Mouse (Mus musculus): ENCODE measurements at regions not wholly inside any gene's neighbourhood (a gene's known extent, or its start where the extent isn't known, plus 50 kb on each side); places are given as distances from the start of the nearest gene placed in this dataset.

DNA sequence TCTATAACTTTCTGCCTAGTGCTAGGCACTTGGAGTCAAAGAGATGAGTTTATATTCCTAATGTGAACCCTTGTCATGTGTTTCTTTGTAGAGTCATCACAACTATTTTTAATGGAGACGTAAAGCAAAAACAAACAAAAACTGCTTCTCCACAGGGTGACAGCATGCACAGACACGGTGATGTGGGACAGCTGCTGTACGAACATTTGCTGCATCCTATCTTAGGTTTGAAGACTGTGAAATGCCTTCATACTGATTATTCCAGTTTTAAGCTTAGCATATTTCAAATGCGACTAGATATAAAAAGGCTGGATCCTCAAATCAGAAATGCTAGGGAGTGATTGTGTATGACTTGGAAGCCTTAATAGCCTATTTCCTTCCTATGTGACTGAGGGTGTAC lies 187.3 kb upstream of the Eci2 start:
- no peak for DNase-seq

DNA sequence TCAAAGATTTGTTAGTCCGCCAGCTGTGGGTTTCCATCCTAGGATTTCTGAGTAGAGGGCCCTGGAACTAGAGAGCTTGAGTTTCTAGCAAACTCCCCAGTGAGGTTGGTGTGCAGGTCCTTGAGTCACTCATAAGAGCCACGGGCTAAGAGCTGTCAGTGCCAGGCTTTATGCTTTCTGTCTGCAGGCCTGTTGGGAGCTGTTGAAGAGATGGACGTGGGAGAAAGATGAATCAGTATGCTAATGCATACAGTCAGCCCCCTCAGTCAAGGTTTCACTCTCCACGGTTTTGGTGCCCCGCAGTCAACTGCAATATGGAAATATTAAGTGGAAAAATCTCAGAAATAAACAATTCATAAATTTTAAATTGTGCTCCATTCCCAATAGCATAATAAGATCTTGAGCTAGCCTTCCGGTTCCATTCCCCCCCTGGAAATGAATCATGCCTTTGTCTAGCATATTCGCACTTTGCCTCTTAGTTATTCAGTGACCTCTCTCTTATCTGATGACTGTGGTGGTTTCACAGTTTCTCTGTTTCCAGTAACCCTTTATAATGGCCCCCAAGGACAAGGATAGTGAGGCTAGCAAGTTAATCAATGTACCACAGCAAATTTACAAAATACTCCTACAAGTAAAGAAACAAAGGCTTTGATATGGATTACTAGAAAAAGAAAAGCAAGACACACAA lies 199.4 kb upstream of the Eci2 start:
- DNase-seq = no peak

DNA sequence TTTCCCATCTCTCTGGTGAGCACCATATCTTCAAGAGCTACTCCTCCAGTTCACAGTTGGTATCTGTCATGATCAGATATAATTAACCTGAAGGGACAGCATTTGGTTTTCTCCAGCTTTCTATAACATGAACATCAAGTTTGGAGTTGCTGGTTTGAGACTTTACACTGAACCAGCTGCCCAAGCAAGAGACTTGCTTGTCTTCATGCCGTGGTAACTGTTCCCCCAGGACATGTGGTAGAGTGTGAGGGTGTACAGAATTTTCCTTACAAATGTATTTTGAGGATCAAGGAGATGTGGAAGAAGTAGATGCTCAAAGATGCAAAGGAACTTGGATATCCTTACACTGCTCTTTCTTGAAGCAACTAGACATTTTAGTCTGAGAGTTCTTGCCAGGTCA lies 200.0 kb upstream of the Eci2 start:
- no peak for DNase-seq

DNA sequence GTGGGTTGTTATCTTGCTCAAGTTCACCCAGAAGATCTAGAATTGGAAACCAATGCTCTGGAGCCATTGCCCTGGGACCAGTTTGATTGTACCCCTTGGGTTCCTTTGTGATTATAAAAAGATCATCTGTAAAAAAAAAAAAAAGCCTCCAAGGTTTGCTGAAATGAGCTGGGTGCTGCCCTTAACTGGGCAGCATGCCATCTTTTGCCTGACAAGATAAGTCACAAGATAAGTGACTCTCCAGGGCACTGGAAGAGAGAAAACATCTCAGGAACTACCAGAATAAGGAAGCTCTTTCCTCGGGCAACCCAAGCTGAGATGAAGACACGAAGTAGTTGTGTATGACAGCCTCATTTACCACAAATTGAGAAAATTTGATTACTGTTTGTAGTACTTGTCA lies 202.7 kb upstream of the Eci2 start:
- no peak for DNase-seq

DNA sequence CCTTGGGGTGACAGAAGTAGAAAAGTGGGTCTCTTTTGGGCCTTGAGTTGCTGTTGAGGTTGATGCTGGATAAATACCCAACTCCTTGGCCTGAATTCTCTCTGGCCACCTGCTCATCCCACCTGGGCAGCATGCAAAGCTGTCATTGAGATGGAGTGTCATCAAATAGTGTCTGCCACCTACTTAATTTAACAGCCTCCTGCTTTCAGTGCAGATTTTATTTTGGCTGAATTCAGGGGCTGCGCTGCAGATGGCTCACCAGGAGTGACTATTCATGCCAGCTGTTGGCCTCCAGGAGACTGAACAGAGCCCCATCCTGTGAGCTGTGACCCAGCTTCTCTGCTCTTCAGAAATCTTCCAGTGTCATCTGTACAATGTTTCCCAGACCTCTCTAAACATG lies 206.7 kb upstream of the Eci2 start:
- DNase-seq = peak; percentile 18 to 23

DNA sequence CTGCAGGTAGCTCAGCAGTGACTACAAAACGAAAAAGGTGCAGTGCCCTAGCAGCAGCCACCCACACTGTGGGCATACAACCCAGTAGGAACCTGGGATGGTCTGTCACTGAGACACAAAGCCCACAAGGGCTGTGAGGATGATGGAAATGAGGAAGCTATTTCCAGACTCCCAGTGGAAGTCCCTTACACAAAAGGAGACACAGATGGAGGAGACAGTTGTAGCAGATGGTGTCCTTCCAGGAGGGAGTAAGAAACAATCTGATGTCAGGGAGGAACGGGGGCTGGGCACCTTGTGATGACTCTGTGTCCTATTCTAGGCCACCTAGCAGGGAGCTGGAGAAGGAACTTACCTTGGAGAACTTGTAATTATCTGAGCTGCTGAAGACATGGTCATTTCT lies 214.5 kb upstream of the Eci2 start:
- DNase-seq = peak; percentile 73 to 82

DNA sequence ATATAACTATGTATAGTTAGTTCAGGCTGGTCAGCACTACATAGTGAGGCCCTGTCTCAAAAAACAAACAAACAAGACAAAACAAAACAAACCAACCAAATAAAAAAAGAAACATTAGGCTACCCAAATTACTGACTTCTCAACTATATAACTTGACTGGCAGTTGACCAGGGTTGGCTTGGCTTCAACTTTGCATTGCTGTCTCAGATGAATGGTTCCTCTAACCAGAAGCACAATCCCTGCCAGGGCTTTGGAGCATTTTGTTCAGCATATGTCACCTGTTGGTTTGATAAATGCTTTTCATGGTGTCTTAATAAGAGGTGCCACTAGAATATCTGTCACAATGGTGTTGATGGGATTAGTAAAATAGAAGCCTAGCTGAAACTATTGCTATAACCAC lies 217.1 kb upstream of the Eci2 start:
- DNase-seq = peak; percentile 74

DNA sequence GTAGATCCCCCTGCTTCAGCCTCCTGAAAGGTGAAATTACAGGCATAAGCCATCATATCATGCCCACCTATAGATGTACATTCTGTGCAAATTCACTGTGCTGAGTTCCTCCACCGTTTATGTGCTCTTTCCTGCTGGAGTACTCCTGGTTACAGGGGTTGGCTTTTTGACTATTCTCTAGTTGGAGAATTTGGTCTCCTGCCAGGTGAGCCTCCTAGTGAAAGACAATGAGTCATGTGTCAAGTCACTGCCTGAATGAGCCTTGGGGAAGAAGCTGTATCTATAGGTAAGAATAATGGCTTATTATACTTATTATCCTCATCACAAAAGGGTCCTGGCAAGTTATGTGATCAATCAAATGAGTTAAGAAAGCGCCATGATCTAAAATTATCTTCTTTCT lies 230.5 kb upstream of the Eci2 start:
- no peak for DNase-seq

DNA sequence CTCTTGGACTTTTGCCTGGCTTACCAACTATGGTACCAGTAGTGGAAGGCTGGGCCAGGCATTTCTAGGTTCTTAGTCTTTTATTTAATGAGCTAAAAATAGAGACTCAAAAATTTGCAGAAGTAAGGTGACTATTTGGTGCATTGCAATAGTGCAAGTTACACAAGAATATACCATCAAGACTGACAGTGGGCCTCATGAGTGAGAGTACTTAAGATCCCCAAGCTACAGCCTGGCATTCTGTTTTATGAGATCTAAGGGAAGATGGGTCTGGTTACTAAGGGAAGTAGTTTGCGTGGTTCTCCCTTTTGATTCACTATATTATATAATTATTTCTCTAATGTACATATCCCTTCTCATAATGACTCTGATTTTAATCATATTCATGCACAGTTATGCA lies 231.8 kb upstream of the Eci2 start:
- DNase-seq = no peak

DNA sequence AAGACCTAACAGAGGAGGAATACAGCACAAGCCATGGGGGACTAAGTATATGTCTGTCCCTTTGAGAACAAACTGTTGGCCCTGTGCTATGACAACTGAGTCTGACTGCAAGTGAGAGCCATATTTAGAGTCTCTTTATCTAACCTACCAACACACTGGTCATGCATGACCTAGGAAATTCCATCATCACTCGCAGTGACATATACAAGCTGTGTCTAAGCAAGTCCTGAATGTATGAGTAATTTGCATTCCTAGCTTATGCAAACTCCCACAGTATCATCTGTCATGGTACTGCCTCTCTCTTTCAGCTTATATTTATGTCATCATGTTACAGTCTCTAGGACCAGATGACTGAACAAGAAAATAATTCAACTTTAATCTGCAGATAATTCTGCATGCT lies 257.1 kb upstream of the Eci2 start:
- DNase-seq = no peak

DNA sequence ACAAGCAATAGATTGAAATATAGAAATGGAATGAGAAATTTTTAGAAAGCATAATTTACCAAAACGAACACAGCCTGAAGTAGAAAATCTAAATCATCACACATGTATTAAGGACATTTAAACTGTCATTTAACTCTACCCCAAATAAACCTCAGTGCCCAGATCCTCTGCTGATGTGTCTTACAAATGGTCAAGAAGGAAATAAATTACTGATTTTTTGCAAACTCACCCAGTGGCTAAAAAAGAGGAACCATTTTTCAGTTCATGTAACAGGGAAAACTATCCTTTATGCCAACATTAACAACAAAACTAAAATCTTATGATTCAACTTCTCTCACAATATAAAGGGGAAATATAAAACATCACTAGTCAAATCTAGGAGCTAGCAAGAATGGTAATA lies 275.2 kb upstream of the Eci2 start:
- DNase-seq = no peak

DNA sequence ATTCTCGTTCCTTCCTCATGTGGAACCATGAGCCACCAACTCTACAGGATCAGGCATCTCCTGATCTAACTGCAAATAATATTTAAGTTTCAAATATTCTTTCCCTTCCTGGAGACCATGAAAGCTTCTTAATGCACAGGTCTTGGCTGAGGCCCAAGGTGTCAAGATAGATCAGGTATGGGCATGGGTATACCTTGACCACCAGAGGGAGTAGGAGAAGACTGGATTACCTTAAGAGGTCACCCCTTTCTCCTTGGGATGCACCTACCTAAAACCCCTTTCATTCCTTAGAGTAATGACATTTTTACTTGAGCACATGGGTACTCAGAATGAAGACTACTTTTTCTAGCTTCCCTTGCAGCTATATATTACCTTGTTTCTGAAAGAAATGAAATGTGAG lies 289.9 kb upstream of the Eci2 start:
- DNase-seq = peak; percentile 5 to 6

DNA sequence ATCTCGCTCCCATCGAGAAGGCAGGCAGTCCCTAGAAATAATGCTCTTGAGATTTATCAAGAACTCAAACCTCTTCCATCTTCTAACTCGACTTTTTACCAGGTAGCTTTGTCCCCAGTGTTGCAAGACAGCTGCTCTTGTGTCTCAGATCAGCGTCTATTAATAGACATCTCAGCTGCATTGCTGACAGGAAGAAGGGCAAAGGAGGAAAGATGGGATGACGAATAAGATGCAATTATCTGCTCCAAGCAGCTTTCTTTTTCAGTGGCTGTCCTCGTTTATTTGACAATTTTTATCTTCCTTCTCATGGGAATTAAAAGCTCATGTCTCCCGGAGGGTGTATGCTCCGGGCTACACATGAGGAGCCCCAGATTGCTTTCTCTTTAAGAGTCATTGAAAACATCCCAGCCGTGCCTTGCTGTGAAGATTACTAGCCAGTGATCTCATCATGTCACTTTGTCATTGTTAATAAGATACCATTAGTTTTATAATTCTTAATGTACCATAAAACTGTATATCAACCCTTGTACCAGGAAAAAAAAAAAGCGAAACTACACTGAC lies 299.9 kb upstream of the Eci2 start:
- DNase-seq = no peak

DNA sequence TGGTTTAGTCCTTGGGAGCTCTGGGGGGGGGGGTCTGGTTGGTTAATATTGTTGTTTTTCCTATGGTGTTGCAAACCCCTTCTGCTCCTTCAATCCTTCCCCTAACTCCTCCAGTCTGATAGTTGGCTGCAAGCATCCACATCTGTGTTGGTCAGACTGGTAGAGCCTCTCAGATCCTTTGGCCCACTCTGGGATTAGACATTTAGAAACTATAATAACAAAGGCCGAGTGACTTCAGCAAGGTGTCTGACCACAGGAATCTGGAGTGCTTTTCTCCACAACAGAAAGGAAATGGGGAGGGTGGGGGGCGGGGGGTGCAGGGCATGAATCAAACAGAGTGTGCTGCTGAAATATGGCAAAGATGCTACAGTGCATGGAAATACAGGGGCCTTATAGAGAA lies 301.4 kb upstream of the Eci2 start:
- no peak for DNase-seq

DNA sequence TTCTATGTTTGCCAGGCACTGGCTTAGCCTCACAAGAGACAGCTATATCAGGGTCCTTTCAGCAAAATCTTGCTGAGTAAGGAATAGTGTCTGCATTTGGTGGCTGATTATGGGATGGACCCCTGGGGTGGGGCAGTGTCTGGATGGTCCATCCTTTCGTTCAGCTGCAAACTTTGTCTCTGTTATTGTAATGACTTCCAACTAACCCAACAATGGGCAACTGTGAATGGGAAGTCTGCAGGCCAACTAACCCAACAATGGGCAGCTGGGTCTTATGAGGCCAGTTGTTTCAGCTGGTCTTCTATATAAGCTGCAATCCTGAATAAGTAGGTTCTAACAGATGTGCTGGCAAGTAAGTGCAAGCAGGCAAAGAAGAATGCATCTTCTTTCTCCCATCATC lies 304.0 kb upstream of the Eci2 start:
- no peak for DNase-seq

DNA sequence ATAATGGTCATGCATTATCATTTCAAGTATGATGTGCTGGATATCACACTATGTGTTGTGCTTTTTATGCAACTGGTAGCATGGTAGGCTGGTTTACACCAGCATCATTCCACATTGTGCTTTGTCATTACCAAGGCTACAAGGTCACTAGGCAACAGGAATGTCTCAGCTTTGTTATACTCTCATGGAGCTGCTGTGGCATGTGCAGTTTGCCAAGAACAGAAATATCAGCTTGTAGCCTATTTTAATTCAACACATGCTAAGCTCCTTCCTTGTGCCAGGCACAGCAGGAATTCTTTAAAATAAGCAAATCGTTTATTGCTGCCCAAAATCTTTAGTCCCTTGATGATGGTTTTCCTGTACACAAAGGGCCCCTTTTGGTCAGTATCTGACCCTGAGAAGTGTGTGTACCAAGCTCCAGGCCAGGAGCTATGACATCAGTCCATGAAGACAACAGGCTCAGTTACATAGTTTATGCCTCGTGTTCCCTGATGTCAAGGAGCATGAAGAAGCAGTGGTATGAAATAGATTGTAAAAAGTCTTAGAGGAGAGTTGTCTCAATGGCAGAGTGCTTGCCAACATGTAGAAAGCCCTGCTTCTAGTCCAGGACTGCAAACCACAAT lies 314.0 kb upstream of the Cdyl start:
- peak in 1 of 2 experiments; percentile 3 for DNase-seq

DNA sequence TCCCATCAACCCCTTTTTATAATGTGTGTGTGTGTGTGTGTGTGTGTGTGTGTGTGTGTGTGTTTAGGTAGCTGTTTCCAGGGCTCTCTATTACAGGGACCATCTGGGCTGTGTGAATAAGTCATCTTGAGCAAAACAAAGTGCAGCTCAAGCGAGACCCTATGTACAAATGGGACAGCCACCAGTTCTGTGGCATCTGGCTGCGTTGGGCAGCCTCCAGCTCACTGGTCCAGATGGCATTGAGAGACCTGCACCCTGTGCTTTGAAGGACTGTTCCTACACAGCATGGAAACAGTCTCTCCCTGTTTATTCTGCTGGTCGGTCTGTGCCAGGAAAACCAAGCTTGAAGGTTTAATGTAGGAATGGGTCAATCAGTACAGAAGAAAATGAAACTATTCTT lies 311.4 kb upstream of the Cdyl start:
- peak; percentile 75 to 87 for DNase-seq

DNA sequence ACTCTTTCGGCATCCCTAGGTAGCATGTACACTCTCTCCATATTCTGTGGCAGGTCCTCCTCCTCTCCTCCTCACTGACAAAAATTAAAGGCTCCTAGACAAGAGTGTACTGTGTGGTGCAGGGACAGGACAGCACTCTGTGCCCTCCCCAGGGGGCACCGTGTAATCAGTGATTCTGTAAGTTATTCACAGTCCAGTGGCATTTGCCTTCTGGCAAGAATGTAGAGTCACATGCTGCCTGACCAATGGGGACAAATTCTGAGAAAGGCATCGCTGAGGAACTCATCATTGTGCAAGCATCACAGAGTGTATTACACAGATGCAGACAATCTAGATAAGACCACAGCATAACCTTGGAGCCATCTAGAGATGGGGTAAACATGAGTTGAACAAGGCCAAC lies 300.3 kb upstream of the Cdyl start:
- peak; percentile 4 to 16 for DNase-seq

DNA sequence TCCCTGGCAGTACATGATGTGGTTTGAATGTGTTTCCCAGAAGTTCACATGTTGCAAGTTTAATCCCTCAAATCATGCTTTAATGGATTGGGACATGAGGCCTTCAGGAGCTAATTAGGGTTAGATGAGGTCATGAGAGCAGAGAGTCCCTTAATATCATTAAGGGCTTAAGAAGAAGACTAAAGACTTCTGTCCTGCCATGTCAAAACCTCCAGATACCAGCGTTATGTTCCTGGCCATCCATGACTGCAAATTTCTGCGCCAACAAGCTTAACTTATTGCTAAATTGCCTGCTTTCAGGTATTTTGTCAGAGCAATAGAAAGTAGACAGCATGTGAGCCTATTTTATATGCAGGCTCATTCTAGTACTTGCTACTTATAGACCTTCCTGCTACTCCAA lies 282.1 kb upstream of the Cdyl start:
- no peak for DNase-seq

DNA sequence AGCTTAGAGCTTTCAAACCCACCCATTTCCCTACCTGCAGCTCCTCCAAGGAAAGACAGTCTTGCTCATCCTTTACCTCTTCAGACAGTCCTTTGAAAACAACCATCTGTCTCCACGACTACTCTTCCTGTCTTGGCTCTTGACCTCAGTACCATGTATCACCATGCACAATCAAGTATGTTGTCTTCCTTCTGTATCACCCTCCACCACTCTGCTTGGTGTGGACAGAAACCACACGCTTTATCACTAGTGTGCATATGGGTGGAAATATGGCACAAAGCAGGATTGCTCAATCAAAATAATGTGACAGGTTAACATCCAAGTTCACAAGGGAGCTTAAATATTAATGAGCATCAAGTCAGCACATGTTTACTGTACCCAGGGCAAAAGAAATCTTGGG lies 280.1 kb upstream of the Cdyl start:
- no peak for DNase-seq

DNA sequence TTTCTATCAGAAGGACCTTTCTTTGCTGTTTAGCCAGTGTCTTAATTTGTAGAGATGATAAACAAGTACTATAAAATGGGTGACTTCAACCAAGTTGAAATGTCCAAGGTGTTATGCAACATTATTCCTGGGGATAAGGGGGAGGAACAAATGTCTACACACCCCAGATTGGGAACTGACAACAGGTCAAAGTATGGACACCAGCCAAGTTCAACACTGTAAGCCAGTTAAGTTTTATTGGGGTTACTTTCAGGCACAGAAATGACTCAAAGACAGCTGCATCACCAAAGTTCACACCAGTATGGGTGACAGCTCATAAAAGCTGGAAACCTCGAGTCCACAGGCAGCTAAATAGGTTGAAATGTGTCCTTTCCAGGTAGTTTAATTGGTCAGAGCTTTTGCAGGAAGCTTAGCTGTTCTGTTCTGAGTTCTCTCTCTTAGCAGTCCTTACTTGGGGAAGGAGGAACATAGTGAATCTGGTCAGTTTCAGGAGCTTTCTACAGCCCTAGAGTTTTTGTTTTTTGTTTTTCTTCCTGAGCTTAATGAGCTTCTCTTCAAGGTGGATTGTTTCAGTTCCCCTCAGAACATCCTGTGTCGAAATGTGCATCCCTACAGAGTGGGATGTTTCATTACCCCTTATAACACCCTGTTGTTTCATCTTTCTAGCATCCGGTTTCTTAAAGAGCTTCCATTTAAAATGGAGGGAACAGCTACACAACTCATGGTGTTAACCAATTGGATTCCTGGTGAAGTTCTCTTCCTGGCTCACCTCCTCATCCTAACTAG lies 279.2 kb upstream of the Cdyl start:
- no peak for DNase-seq

DNA sequence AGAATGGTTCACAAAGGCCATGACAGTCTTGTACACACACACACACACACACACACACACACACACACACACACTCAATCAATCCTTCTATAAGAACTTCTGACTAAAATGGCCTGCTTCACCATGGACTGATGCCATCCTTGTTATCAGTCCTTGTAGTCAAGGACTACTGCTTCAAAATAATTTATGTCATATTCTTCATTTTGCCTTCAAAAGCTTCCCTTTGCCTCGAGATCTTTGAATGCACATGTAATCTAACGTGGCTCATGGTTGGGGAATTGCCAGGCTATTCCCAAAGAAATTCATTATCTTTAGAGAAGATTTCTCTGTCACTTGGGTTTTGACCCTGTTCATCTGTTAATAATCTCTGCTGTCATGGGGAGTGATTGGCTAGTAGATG lies 278.0 kb upstream of the Cdyl start:
- no peak for DNase-seq

DNA sequence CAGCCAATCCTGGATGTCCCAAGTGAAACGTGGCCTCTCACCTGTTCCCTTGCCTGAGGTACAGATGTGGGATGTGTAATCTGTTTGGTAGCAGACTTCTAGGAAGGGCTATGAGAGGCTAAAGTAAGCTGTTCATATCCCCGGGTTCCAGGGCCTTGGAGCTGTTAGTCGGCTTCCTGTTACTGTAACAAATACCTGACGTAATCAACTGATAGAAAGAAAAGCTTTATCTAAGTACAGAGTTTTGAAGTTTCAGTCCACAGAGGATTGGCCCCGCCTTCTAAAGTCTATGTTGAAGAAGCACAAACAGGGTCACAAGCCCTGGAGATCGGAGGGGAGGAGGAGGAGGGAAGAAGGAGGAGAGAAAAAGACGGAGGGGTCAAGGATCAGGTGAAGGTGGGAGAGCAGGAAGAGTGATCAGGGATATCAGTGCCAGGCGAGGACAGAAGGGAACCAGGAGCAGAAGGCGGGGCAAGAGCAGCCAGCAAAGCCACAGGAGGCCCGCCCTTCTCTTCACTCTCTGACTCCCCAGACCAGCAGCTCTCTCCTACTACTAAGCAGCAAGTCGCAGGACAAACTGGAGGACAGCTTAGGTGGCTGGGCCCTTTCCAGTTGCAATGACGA lies 276.5 kb upstream of the Cdyl start:
- peak in 1 of 2 experiments; percentile 28 for DNase-seq
